Mouse (Mus musculus) MEL (cell line): Measurements from ENCODE around the gene Fam122b. TPM values are rescaled to one million over a fixed set of nuclear protein-coding genes. Genes with fewer than 3 reads are reported as not detected.

Source experiments
- DNase-seq: peaks from one replicate; pipeline ENCODE4 v3.0.0; 2011; ENCODE audit warnings: low read depth, low spot score
- H3K27ac ChIP-seq: 2 replicates; pipeline ENCODE4 v1.5.1; 2012; ENCODE audit warnings: low read depth, mild to moderate bottlenecking, control low read depth, low read length, moderate library complexity; ENCODE audit not compliant: control insufficient read depth
- H3K27me3 ChIP-seq, 2 experiments: fragments of 150-350 bp in 1 of 2; sonication (generic) in 1 of 2; 2 replicates each; pipeline ENCODE4 v1.6.1; 2012; ENCODE audit warnings: low read length in 2 of 2, mild to moderate bottlenecking in 2 of 2, improper control_type of control experiment in 1 of 2, moderate library complexity in 1 of 2; ENCODE audit not compliant: insufficient read depth in 2 of 2, control insufficient read depth in 1 of 2
- H3K36me3 ChIP-seq, 2 experiments: 2 replicates each; pipeline ENCODE4 v1.6.1; 2012 to 2014; ENCODE audit warnings: low read length in 2 of 2, improper control_type of control experiment in 1 of 2, inconsistent platforms in 1 of 2, mild to moderate bottlenecking in 1 of 2; ENCODE audit not compliant: insufficient read depth in 2 of 2, control insufficient read depth in 1 of 2
- H3K4me1 ChIP-seq, 2 experiments: fragments of 150-350 bp in 1 of 2; sonication (generic) in 1 of 2; 2 replicates each; pipeline ENCODE4 v1.6.1; 2012; ENCODE audit warnings: low read length in 2 of 2, improper control_type of control experiment in 1 of 2, mild to moderate bottlenecking in 1 of 2; ENCODE audit not compliant: insufficient read depth in 2 of 2, control insufficient read depth in 1 of 2
- H3K4me3 ChIP-seq, 2 experiments: fragments of 150-350 bp in 1 of 2; sonication (generic) in 1 of 2; 2 replicates each; pipeline ENCODE4 v1.5.1; 2012; ENCODE audit warnings: low read depth in 2 of 2, low read length in 2 of 2, mild to moderate bottlenecking in 2 of 2, moderate library complexity in 2 of 2, control low read depth in 1 of 2, improper control_type of control experiment in 1 of 2; ENCODE audit not compliant: control insufficient read depth in 1 of 2, insufficient read depth in 1 of 2
- H3K79me2 ChIP-seq: 2 replicates; pipeline ENCODE4 v1.6.1; 2012; ENCODE audit warnings: mild to moderate bottlenecking, low read length, moderate library complexity; ENCODE audit not compliant: control insufficient read depth, poor library complexity, insufficient read depth
- H3K9ac ChIP-seq: 2 replicates; pipeline ENCODE4 v1.6.1; 2012; ENCODE audit warnings: low read depth, mild to moderate bottlenecking, control low read depth, low read length, moderate library complexity; ENCODE audit not compliant: control insufficient read depth, poor library complexity, severe bottlenecking
- H3K9me3 ChIP-seq: fragments of 150-350 bp; sonication (generic); replicated peaks from 2 replicates; pipeline ENCODE4 v1.6.1; 2012; ENCODE audit warnings: mild to moderate bottlenecking, low read length, improper control_type of control experiment, moderate library complexity; ENCODE audit not compliant: insufficient read depth
- BHLHE40 ChIP-seq: IDR thresholded peaks from 2 replicates; pipeline ENCODE4 v1.6.1; 2012; ENCODE audit warnings: low read depth, mild to moderate bottlenecking, inconsistent platforms, low read length, improper control_type of control experiment, borderline replicate concordance
- CHD1 ChIP-seq: IDR thresholded peaks from 2 replicates; pipeline ENCODE4 v1.6.1; 2012; ENCODE audit warnings: low read depth, mild to moderate bottlenecking, inconsistent platforms, low read length, improper control_type of control experiment
- E2F4 ChIP-seq: IDR thresholded peaks from 2 replicates; pipeline ENCODE4 v1.6.1; 2011; ENCODE audit warnings: low read depth, low read length, improper control_type of control experiment, borderline replicate concordance
- EP300 ChIP-seq, 2 experiments: IDR thresholded peaks; 2 replicates each; pipeline ENCODE4 v1.6.1; 2011; ENCODE audit warnings: improper control_type of control experiment in 2 of 2, low read length in 2 of 2, low read depth in 1 of 2, mild to moderate bottlenecking in 1 of 2
- JUND ChIP-seq: IDR thresholded peaks from 2 replicates; pipeline ENCODE4 v1.6.1; 2011; ENCODE audit warnings: low read depth, mild to moderate bottlenecking, improper control_type of control experiment, low read length
- KAT2A ChIP-seq: conservative IDR thresholded peaks from 2 replicates; pipeline ENCODE4 v1.6.1; 2012; ENCODE audit warnings: low read depth, low read length, improper control_type of control experiment, inconsistent platforms
- MAFK ChIP-seq: IDR thresholded peaks from 2 replicates; pipeline ENCODE4 v1.6.1; 2011; ENCODE audit warnings: low read depth, mild to moderate bottlenecking, low read length, improper control_type of control experiment, borderline replicate concordance
- MAX ChIP-seq: IDR thresholded peaks from 2 replicates; pipeline ENCODE4 v1.6.1; 2011; ENCODE audit warnings: low read length, improper control_type of control experiment
- MAZ ChIP-seq: IDR thresholded peaks from 2 replicates; pipeline ENCODE4 v1.6.1; 2012; ENCODE audit warnings: low read depth, mild to moderate bottlenecking, inconsistent platforms, low read length, improper control_type of control experiment
- MXI1 ChIP-seq: IDR thresholded peaks from 2 replicates; pipeline ENCODE4 v1.6.1; 2011; ENCODE audit warnings: mild to moderate bottlenecking, low read depth, low read length, improper control_type of control experiment
- MYB ChIP-seq: IDR thresholded peaks from 2 replicates; pipeline ENCODE4 v1.6.1; 2011; ENCODE audit warnings: mild to moderate bottlenecking, low read depth, low read length, improper control_type of control experiment
- NRF1 ChIP-seq: IDR thresholded peaks from 2 replicates; pipeline ENCODE4 v1.6.1; 2014; ENCODE audit warnings: low read depth, mild to moderate bottlenecking, inconsistent platforms, low read length, improper control_type of control experiment, moderate library complexity; ENCODE audit not compliant: poor library complexity, insufficient read depth, severe bottlenecking
- POLR2AphosphoS5 ChIP-seq: IDR thresholded peaks from 2 replicates; pipeline ENCODE4 v1.6.1; 2012; ENCODE audit warnings: low read depth, borderline replicate concordance, mild to moderate bottlenecking, inconsistent platforms, low read length, moderate library complexity, mixed read lengths
- RCOR1 ChIP-seq: IDR thresholded peaks from 2 replicates; pipeline ENCODE4 v1.6.1; 2012; ENCODE audit warnings: low read depth, mild to moderate bottlenecking, inconsistent platforms, low read length, improper control_type of control experiment
- SIN3A ChIP-seq: IDR thresholded peaks from 2 replicates; pipeline ENCODE4 v1.6.1; 2012; ENCODE audit warnings: low read length, improper control_type of control experiment, inconsistent platforms
- TAL1 ChIP-seq: IDR thresholded peaks from 2 replicates; pipeline ENCODE4 v1.6.1; 2012; ENCODE audit warnings: mild to moderate bottlenecking, inconsistent platforms, low read length, moderate library complexity, mixed read lengths
- TCF12 ChIP-seq: IDR thresholded peaks from 2 replicates; pipeline ENCODE4 v1.6.1; 2014; ENCODE audit warnings: low read depth, mild to moderate bottlenecking, inconsistent platforms, low read length, improper control_type of control experiment, moderate library complexity
- USF1 ChIP-seq: IDR thresholded peaks from 2 replicates; pipeline ENCODE4 v1.6.1; 2014; ENCODE audit warnings: low read depth, mild to moderate bottlenecking, inconsistent platforms, low read length, improper control_type of control experiment, moderate library complexity
- USF2 ChIP-seq, 2 experiments: IDR thresholded peaks; 2 replicates each; pipeline ENCODE4 v1.6.1; 2011 to 2012; ENCODE audit warnings: improper control_type of control experiment in 2 of 2, low read length in 2 of 2, borderline replicate concordance in 1 of 2, inconsistent platforms in 1 of 2, low read depth in 1 of 2, mild to moderate bottlenecking in 1 of 2; ENCODE audit not compliant: insufficient read depth in 1 of 2
- ZC3H11A ChIP-seq: IDR thresholded peaks from 2 replicates; pipeline ENCODE4 v1.6.1; 2012; ENCODE audit warnings: low read depth, mild to moderate bottlenecking, inconsistent platforms, low read length, improper control_type of control experiment
- ZKSCAN1 ChIP-seq: IDR thresholded peaks from 2 replicates; pipeline ENCODE4 v1.6.1; 2012; ENCODE audit warnings: low read depth, mild to moderate bottlenecking, inconsistent platforms, low read length, improper control_type of control experiment, moderate library complexity
- polyA plus RNA-seq, 2 experiments: library from polyadenylated mRNA; stranded (reverse) in 1 of 2; unstranded in 1 of 2; fragments of >175 nt in 1 of 2; fragments of >200 nt in 1 of 2; gene quantifications; 2 replicates each; pipeline versions ENCODE4 v1.2.1 to v1.2.4; 2012; ENCODE audit warnings: low replicate concordance in 2 of 2, low read depth in 1 of 2; ENCODE audit not compliant: insufficient read length in 2 of 2, insufficient read depth in 1 of 2, missing spikeins in 1 of 2
- total RNA-seq: library from RNA; depleted of rRNA; stranded (reverse); fragments of 300-350 nt; gene quantifications from 2 replicates; pipeline ENCODE4 v1.2.3, GENCODE M21; 2012

Gene Fam122b
- total and polyA plus RNA-seq, 3 experiments: 2.2 to 9.9 TPM; not detected in 1

- no peak for TF ChIP-seq EP300 (IDR thresholded peaks at IDR 0.05; ENCODE audit: low read depth in 1 of 2, low read length in 2 of 2)
- no peak for TF ChIP-seq USF2 (IDR thresholded peaks at IDR 0.05; ENCODE audit: borderline replicate concordance in 1 of 2, insufficient read depth in 1 of 2, low read depth in 1 of 2, low read length in 2 of 2)
- no peak for TF ChIP-seq E2F4
- no peak for TF ChIP-seq NRF1
- no peak for TF ChIP-seq ZKSCAN1
- TF ChIP-seq RCOR1: no peak
- no peak for TF ChIP-seq KAT2A
- TF ChIP-seq POLR2AphosphoS5: no peak
- TF ChIP-seq CHD1: no peak
- TF ChIP-seq JUND: no peak
- no peak for TF ChIP-seq MYB
- TF ChIP-seq SIN3A: no peak
- TF ChIP-seq BHLHE40: no peak
- TF ChIP-seq MAZ: no peak
- no peak overlapping the region for H3K4me3 ChIP-seq
Observed at GRCm38 (mm10) chrX:53220855-53221254, 48.8 kb downstream of the Fam122b start.

GRCm38 (mm10) chrX:53214557-53215229, 54.9 kb downstream of the Fam122b start:
- Histone ChIP-seq H3K27me3 (peaks cover 0 to 1% of the 10 kb centered on the region in 2 experiments; a peak in 1 of 4 replicates), H3K27ac (no peak overlapping the region), H3K9ac (no peak overlapping the region), H3K4me1 (no peaks in the 10 kb centered on the region), H3K36me3 (no peaks in the 10 kb centered on the region), H3K4me3 (no peak overlapping the region)
- DNase-seq: no peak
- TF ChIP-seq TCF12: no peak
- TF ChIP-seq ZC3H11A: no peak
- no peak for TF ChIP-seq MAX
- TF ChIP-seq MXI1: no peak
- TF ChIP-seq USF1: no peak
- no peak for TF ChIP-seq MAFK
- TF ChIP-seq TAL1: no peak
- TF ChIP-seq, all 39 proteins: peak for 0
- Histone ChIP-seq H3K9me3 (no peaks in the 10 kb centered on the region), H3K79me2 (no peaks in the 10 kb centered on the region)

More at GRCm38 (mm10) chrX:53220855-53221254, 48.8 kb downstream of the Fam122b start:
- H3K27me3 ChIP-seq: peaks cover 0 to 1% of the 10 kb centered on the region in 2 experiments; a peak in 1 of 4 replicates
- no peaks in the 10 kb centered on the region for H3K4me1 ChIP-seq
- no peaks in the 10 kb centered on the region for H3K79me2 ChIP-seq
- H3K36me3 ChIP-seq: no peaks in the 10 kb centered on the region
- no peak overlapping the region for H3K9ac ChIP-seq
- no peak overlapping the region for H3K27ac ChIP-seq
- no peak for DNase-seq
- H3K9me3 ChIP-seq: no peaks in the 10 kb centered on the region
